Mouse (Mus musculus) neural tube, embryonic 14.5 days (tissue): Measurements from ENCODE around the gene Svs2. TPM values are rescaled to one million over a fixed set of nuclear protein-coding genes. Genes with fewer than 3 reads are reported as not detected.

ENCODE experiments used
- polyA plus RNA-seq: library from polyadenylated mRNA; unstranded; fragments of >200 nt; fragmentation: Nextera tagmentation; extraction: Ambion mirVana; gene quantifications from 2 replicates; pipeline ENCODE4 v1.2.1, GENCODE M21; 2014

Gene Svs2
- polyA plus RNA-seq, 1 experiment from 2014 or later: not detected

Other genes starting within 250 kb of the Svs2 start
- gene Ywhab, start 243.5 kb downstream of the Svs2 start, polyA plus RNA-seq: 466 and 481 TPM in 2 replicates
- 2.0 and 2.8 TPM in 2 replicates for gene Pabpc1l, start 213.0 kb downstream of the Svs2 start, polyA plus RNA-seq
- 24.7 and 26.3 TPM in 2 replicates for gene Stk4, start 168.1 kb downstream of the Svs2 start, polyA plus RNA-seq
- 49.4 and 49.7 TPM in 2 replicates for gene Tomm34, start 167.3 kb downstream of the Svs2 start, polyA plus RNA-seq
- 1.1 and 1.7 TPM in 2 replicates for gene Kcns1, start 67.4 kb downstream of the Svs2 start, polyA plus RNA-seq
- not detected in 2 replicates for gene Wfdc5, start 55.7 kb downstream of the Svs2 start, polyA plus RNA-seq
- not detected in 2 replicates for gene Wfdc12, start 47.9 kb downstream of the Svs2 start, polyA plus RNA-seq
- gene Wfdc15a, start 38.3 kb downstream of the Svs2 start, polyA plus RNA-seq: not detected in 2 replicates
- not detected in 2 replicates for gene Wfdc15b, start 16.8 kb downstream of the Svs2 start, polyA plus RNA-seq
- gene Svs3b, start 18.2 kb upstream of the Svs2 start, polyA plus RNA-seq: not detected in 2 replicates
- not detected in 2 replicates for gene Svs4, start 40.0 kb upstream of the Svs2 start, polyA plus RNA-seq
- gene Svs3a, start 50.8 kb upstream of the Svs2 start, polyA plus RNA-seq: not detected in 2 replicates
- not detected in 2 replicates for gene Svs6, start 78.3 kb upstream of the Svs2 start, polyA plus RNA-seq
- gene Svs5, start 94.3 kb upstream of the Svs2 start, polyA plus RNA-seq: not detected in 2 replicates
- gene Slpi, start 150.6 kb upstream of the Svs2 start, polyA plus RNA-seq: not detected in 2 replicates
- gene Rbpjl, start 164.7 kb upstream of the Svs2 start, polyA plus RNA-seq: 0.11 and 0.17 TPM in 2 replicates
- 0.36 and 0.82 TPM in 2 replicates for gene Matn4, start 166.7 kb upstream of the Svs2 start, polyA plus RNA-seq
- gene Sdc4, start 205.4 kb upstream of the Svs2 start, polyA plus RNA-seq: 3.6 and 7.1 TPM in 2 replicates
- 88.9 and 96.3 TPM in 2 replicates for gene Sys1, start 218.5 kb upstream of the Svs2 start, polyA plus RNA-seq
- gene Gm20458, start 222.5 kb upstream of the Svs2 start, polyA plus RNA-seq: 3.0 and 3.1 TPM in 2 replicates
- gene Trp53tg5, start 235.3 kb upstream of the Svs2 start, polyA plus RNA-seq: not detected in 2 replicates
- gene Dbndd2, start 247.6 kb upstream of the Svs2 start, polyA plus RNA-seq: 13.7 and 15.6 TPM in 2 replicates